Mouse (Mus musculus): ENCODE data around the gene Fkbp3.

Gene Fkbp3

DNA sequence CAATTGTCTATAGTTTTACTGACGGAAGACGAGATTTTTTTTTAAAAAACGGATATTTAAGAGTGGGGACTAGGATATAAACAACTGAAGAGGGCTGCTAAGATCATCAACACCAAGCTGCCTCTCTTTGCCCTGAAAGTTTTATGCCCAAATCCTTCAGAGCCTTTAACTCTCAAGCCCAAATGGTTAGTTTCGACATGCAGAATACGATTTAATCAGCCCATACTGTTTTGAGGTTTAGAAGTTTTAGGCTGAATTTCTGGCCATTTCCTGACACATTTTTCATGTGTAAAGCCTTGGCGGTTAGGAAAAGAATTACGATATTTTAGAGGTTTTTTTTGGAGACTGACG lies 38.0 kb downstream of the Fkbp3 start:
- DNase-seq (ENCODE audit: low spot score in 2 of 2), result no peak

DNA sequence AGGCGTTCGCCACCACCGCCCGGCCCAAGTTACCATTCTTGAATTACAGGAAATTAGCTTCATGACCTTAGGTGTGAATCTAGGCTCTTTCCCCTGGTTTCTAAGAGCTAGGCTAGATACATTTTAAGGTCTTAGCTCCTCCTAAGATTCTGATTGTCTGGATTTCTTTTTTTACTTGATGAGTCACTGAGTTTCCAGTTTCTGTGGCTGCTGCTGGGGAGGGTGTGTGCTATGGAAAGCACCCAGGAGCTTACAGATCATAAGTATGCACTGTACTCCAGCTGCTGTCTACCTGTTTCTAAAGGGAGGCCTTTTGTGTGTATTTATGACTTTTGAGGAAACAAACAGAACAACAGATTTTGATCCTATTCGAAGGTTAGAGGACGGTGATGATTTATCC lies 51.0 kb downstream of the Fkbp3 start:
- no peak for DNase-seq (ENCODE audit: low spot score in 2 of 2)
